Mouse (Mus musculus) forebrain, embryonic 14.5 days (tissue): ENCODE results near the gene Map3k7. TPM values are rescaled to one million over a fixed set of nuclear protein-coding genes. Genes with fewer than 3 reads are reported as not detected.
"Not testable (repeated sequence)": the region's sequence is repeated elsewhere in the genome, so short reads cannot be mapped to it uniquely, and the experiment has no call there.

Experiments
- ATAC-seq: fragments of 200-750 bp; cut with Nextera tagmentation; 2 replicates; pipeline ENCODE4 v1.8.0; 2017; ENCODE audit warnings: mild to moderate bottlenecking, moderate library complexity
- DNase-seq: peaks from one replicate; pipeline ENCODE4 v3.0.0-alpha.2; 2015; ENCODE audit warnings: low spot score
- H3K27ac ChIP-seq: fragments of 300-500 bp; sonication (generic); 2 replicates; pipeline ENCODE4 v1.5.1; 2014; ENCODE audit warnings: low read depth, mild to moderate bottlenecking, control low read depth, low read length, moderate library complexity
- H3K27me3 ChIP-seq: fragments of 300-500 bp; sonication (generic); replicated peaks from 2 replicates; pipeline ENCODE4 v1.6.1; 2014; ENCODE audit warnings: low read length, control low read depth, mixed read lengths; ENCODE audit not compliant: control insufficient read depth, insufficient read depth
- H3K36me3 ChIP-seq: fragments of 300-500 bp; sonication (generic); 2 replicates; pipeline ENCODE4 v1.6.1; 2014; ENCODE audit warnings: low read length, control low read depth; ENCODE audit not compliant: control insufficient read depth, insufficient read depth
- H3K4me1 ChIP-seq: fragments of 300-500 bp; sonication (generic); 2 replicates; pipeline ENCODE4 v1.6.1; 2014; ENCODE audit warnings: antibody characterized with exemption, low read length, control low read depth; ENCODE audit not compliant: control insufficient read depth, insufficient read depth
- H3K4me2 ChIP-seq: fragments of 300-500 bp; sonication (generic); 2 replicates; pipeline ENCODE4 v1.6.1; 2014; ENCODE audit warnings: mild to moderate bottlenecking, control low read depth, low read length
- H3K4me3 ChIP-seq: fragments of 300-500 bp; sonication (generic); 2 replicates; pipeline ENCODE4 v1.5.1; 2014; ENCODE audit warnings: low read depth, low read length, control low read depth
- H3K9ac ChIP-seq: fragments of 300-500 bp; sonication (generic); 2 replicates; pipeline ENCODE4 v1.6.1; 2014; ENCODE audit warnings: mild to moderate bottlenecking, low read length, control low read depth, moderate library complexity
- H3K9me3 ChIP-seq: fragments of 300-500 bp; sonication (generic); replicated peaks from 2 replicates; pipeline ENCODE4 v1.6.1; 2016; ENCODE audit warnings: low read length, control low read depth, mixed read lengths; ENCODE audit not compliant: control insufficient read depth
- WGBS: fragments of 180-500 bp; shearing (Covaris S2); extraction: QIAGEN DNeasy Blood & Tissue Kit; methylation state at CpG from one replicate; pipeline ENCODE4 v1.1.7; 2014; 5-methylcytosine and 5-hydroxymethylcytosine counted together
- polyA plus RNA-seq: library from polyadenylated mRNA; unstranded; fragments of >200 nt; fragmentation: Nextera tagmentation; extraction: Ambion mirVana; gene quantifications from 2 replicates; pipeline ENCODE4 v1.2.1, GENCODE M21; 2014

The Map3k7 gene
- polyA plus RNA-seq, 1 experiment from 2014 or later, result 31.5 TPM

- Histone ChIP-seq H3K36me3 (peaks cover 50% of the 10 kb centered on the region), H3K4me3 (no peak overlapping the region), H3K4me2 (no peak overlapping the region), H3K9me3 (no peaks in the 10 kb centered on the region), H3K27me3 (no peaks in the 10 kb centered on the region), H3K4me1 (no peaks in the 10 kb centered on the region), H3K9ac (no peak overlapping the region), H3K27ac (no peak overlapping the region)
- WGBS, result 83% methylated on average over 4 of the region's 4 CpGs
- ATAC-seq, result no peak
- DNase-seq, result no peak
Measured at GRCm38 (mm10) chr4:32008095-32008494, 44.2 kb downstream of the Map3k7 start.

- Histone ChIP-seq H3K4me1 (no peaks in the 10 kb centered on the region), H3K27ac (no peak overlapping the region), H3K4me3 (no peak overlapping the region), H3K4me2 (no peak overlapping the region), H3K36me3 (peaks cover 58% of the 10 kb centered on the region), H3K27me3 (no peaks in the 10 kb centered on the region), H3K9me3 (no peaks in the 10 kb centered on the region), H3K9ac (no peak overlapping the region)
- WGBS, result 78% methylated on average over 5 of the region's 5 CpGs
- DNase-seq (no peak), ATAC-seq (no peak)
Measured at GRCm38 (mm10) chr4:32010808-32011207, 46.9 kb downstream of the Map3k7 start.

- Histone ChIP-seq H3K4me1 (no peaks in the 10 kb centered on the region), H3K9me3 (no peaks in the 10 kb centered on the region), H3K27ac (no peak overlapping the region), H3K4me3 (no peak overlapping the region), H3K36me3 (peaks cover 64% of the 10 kb centered on the region), H3K4me2 (no peak overlapping the region), H3K27me3 (no peaks in the 10 kb centered on the region), H3K9ac (no peak overlapping the region)
- WGBS, result 94% methylated on average over 6 of the region's 6 CpGs
- ATAC-seq (no peak), DNase-seq (no peak)
Measured at GRCm38 (mm10) chr4:32011218-32011973, 47.5 kb downstream of the Map3k7 start.

DNA sequence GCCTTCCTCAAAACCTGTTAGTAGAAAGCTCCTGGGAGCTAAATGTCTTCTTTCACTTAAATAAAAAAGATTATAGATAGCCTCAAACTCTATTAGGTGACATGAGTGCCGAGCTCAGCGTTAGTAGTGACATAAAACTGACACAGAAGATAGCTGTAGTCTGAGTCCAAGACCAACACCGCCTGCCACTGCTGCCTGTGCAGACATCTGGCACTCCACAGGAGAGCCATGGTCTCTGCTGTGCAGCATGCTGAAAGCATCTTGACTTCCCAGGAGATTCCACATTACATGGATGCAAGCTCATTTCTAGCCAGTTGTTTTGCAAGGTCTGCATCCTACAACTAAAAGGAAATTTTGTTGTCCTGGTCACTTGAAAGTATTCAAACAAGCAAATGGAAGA lies 57.2 kb downstream of the Map3k7 start:
- peaks cover 65% of the 10 kb centered on the region for H3K36me3 ChIP-seq
- ATAC-seq, result no peak
- no peak overlapping the region for H3K9ac ChIP-seq
- 90% methylated on average over 3 of the region's 3 CpGs for WGBS
- H3K4me3 ChIP-seq, result no peak overlapping the region
- no peak overlapping the region for H3K4me2 ChIP-seq
- no peaks in the 10 kb centered on the region for H3K4me1 ChIP-seq
- H3K27me3 ChIP-seq, result no peaks in the 10 kb centered on the region
- no peak for DNase-seq
- no peak overlapping the region for H3K27ac ChIP-seq
- H3K9me3 ChIP-seq, result no peaks in the 10 kb centered on the region

- Histone ChIP-seq H3K4me2 (no peak overlapping the region), H3K4me1 (no peaks in the 10 kb centered on the region), H3K27ac (no peak overlapping the region), H3K27me3 (no peaks in the 10 kb centered on the region), H3K36me3 (peaks cover 54% of the 10 kb centered on the region), H3K9me3 (no peaks in the 10 kb centered on the region), H3K4me3 (no peak overlapping the region), H3K9ac (no peak overlapping the region)
- 94% methylated on average over 6 of the region's 6 CpGs for WGBS
- DNase-seq (no peak), ATAC-seq (no peak)
Measured at GRCm38 (mm10) chr4:32022321-32022720, 58.4 kb downstream of the Map3k7 start.

GRCm38 (mm10) chr4:32024170-32024569 lies 60.3 kb downstream of the Map3k7 start:
- not testable (repeated sequence) for H3K4me3 ChIP-seq, ATAC-seq, H3K27ac ChIP-seq, DNase-seq, H3K9me3 ChIP-seq, H3K9ac ChIP-seq, H3K4me1 ChIP-seq, H3K4me2 ChIP-seq, H3K27me3 ChIP-seq
- H3K36me3 ChIP-seq, result peaks cover 36% of the 10 kb centered on the region
- 81% methylated on average over 2 of the region's 2 CpGs for WGBS

GRCm38 (mm10) chr4:32025105-32025504 lies 61.2 kb downstream of the Map3k7 start:
- Histone ChIP-seq H3K4me3 (no peak overlapping the region), H3K36me3 (peaks cover 29% of the 10 kb centered on the region), H3K4me2 (no peak overlapping the region), H3K9ac (no peak overlapping the region), H3K27ac (no peak overlapping the region), H3K27me3 (no peaks in the 10 kb centered on the region), H3K4me1 (no peaks in the 10 kb centered on the region), H3K9me3 (no peaks in the 10 kb centered on the region)
- WGBS, result 99% methylated on average over 2 of the region's 2 CpGs
- DNase-seq, result no peak
- no peak for ATAC-seq

- no peak overlapping the region for H3K4me2 ChIP-seq
- 89% methylated on average over 9 of the region's 9 CpGs for WGBS
- H3K27me3 ChIP-seq, result no peaks in the 10 kb centered on the region
- no peak overlapping the region for H3K9ac ChIP-seq
- ATAC-seq (no peak), DNase-seq (peak; percentile 10)
- H3K4me1 ChIP-seq, result no peaks in the 10 kb centered on the region
- H3K4me3 ChIP-seq, result no peak overlapping the region
- H3K36me3 ChIP-seq, result peaks cover 13% of the 10 kb centered on the region
- no peak overlapping the region for H3K27ac ChIP-seq
- no peaks in the 10 kb centered on the region for H3K9me3 ChIP-seq
Measured at GRCm38 (mm10) chr4:32027094-32027493, 63.2 kb downstream of the Map3k7 start.

- no peaks in the 10 kb centered on the region for H3K9me3 ChIP-seq
- no peak for DNase-seq
- H3K4me1 ChIP-seq, result peaks cover 5% of the 10 kb centered on the region; the same call in 1 of the 2 replicates
- WGBS, result 81% methylated on average over 7 of the region's 7 CpGs
- no peaks in the 10 kb centered on the region for H3K27me3 ChIP-seq
- H3K27ac ChIP-seq, result no peak overlapping the region
- no peak overlapping the region for H3K4me2 ChIP-seq
- no peak overlapping the region for H3K4me3 ChIP-seq
- ATAC-seq, result no peak
- no peaks in the 10 kb centered on the region for H3K36me3 ChIP-seq
- H3K9ac ChIP-seq, result no peak overlapping the region
Measured at GRCm38 (mm10) chr4:32037267-32037666, 73.4 kb downstream of the Map3k7 start.
